15 mouse cellular contexts compared by ENCODE assay signal in genomic region chr16:36935814-36936213, GRCm38 (mm10). TPM values are rescaled to one million over a fixed set of nuclear protein-coding genes. Genes with fewer than 3 reads are reported as not detected.
DNase-seq lines count a peak whose midpoint lies in the region; ATAC-seq and TF ChIP-seq lines count a peak whose summit lies in the region.
"Had no signal": no experiment of that assay in that cellular context is flagged by ENCODE, and none has a peak within 500 bp of the region (broad histone marks: within the 10 kb centered on the region; RNA-seq: fewer than 3 reads in every experiment).

No protein-coding gene starts in this region.

- no peak for TF ChIP-seq EP300 in liver, postnatal 0 days (IDR thresholded peaks at IDR 0.05; ENCODE audit: low read depth)

- H3K4me3 ChIP-seq in heart, embryonic 15.5 days = no peak overlapping the region
- H3K4me3 ChIP-seq in heart, embryonic 12.5 days = no peak overlapping the region
- H3K4me3 ChIP-seq in bone marrow macrophage, adult 2 months (ENCODE audit: insufficient read depth, low read length) = peak overlapping the region; percentile 65
- peak overlapping the region; percentile 43 for H3K4me3 ChIP-seq in liver, postnatal 0 days (ENCODE audit: low read depth, low read length)
- H3K4me3 ChIP-seq: forebrain, embryonic 12.5 days; limb, embryonic 12.5 days had no signal

- ATAC-seq in heart, embryonic 15.5 days (replicated peaks; ENCODE audit: insufficient number of reproducible peaks, insufficient read depth, low FRiP score, low read depth) = no peak
- no peak for ATAC-seq in heart, embryonic 12.5 days (ENCODE audit: insufficient number of reproducible peaks, low FRiP score)
- no peak for ATAC-seq in liver, postnatal 0 days
- ATAC-seq: hindbrain, embryonic 16.5 days had no signal

- H3K4me2 ChIP-seq in heart, embryonic 15.5 days = peak overlapping the region; percentile 21; the same call in 1 of the 2 replicates
- H3K4me2 ChIP-seq in heart, embryonic 12.5 days = no peak overlapping the region
- H3K4me2 ChIP-seq in liver, postnatal 0 days (ENCODE audit: low read depth, low read length) = peak overlapping the region; percentile 62
- H3K4me2 ChIP-seq: forebrain, embryonic 12.5 days; limb, embryonic 12.5 days; midbrain, embryonic 11.5 days had no signal

- no peaks in the 10 kb centered on the region for H3K27me3 ChIP-seq in heart, embryonic 15.5 days
- no peaks in the 10 kb centered on the region for H3K27me3 ChIP-seq in heart, embryonic 12.5 days (replicated peaks)
- H3K27me3 ChIP-seq in liver, postnatal 0 days (ENCODE audit: insufficient read depth, low read length) = no peaks in the 10 kb centered on the region
- H3K27me3 ChIP-seq: forebrain, embryonic 12.5 days; limb, embryonic 12.5 days had no signal

- peak; percentile 82 for DNase-seq in A20 (ENCODE audit: low read depth, low spot score)
- no peak for DNase-seq in liver, postnatal 0 days
- no peak for DNase-seq in frontal cortex, postnatal 36 days (ENCODE audit: low spot score in 2 of 2)
- no peak for DNase-seq in embryo, embryonic 11 days
- DNase-seq in cerebellum, adult 8-10 months = no peak
- DNase-seq: cerebellum, adult 9-10 months; thymus, postnatal 25 days had no signal

- 76% methylated on average over 3 of the region's 3 CpGs for WGBS in heart, embryonic 15.5 days
- WGBS in heart, embryonic 12.5 days = 77% methylated on average over 3 of the region's 3 CpGs
- 47% methylated on average over 3 of the region's 3 CpGs for WGBS in liver, postnatal 0 days (ENCODE audit: insufficient replicate concordance)

- H3K36me3 ChIP-seq in heart, embryonic 15.5 days = peaks cover 20% of the 10 kb centered on the region; the same call in 1 of the 2 replicates
- peaks cover 25% of the 10 kb centered on the region for H3K36me3 ChIP-seq in heart, embryonic 12.5 days
- H3K36me3 ChIP-seq in liver, postnatal 0 days (replicated peaks; ENCODE audit: insufficient read depth, low read length) = peaks cover 21% of the 10 kb centered on the region

- H3K9ac ChIP-seq in heart, embryonic 15.5 days = no peak overlapping the region
- no peak overlapping the region for H3K9ac ChIP-seq in heart, embryonic 12.5 days
- H3K9ac ChIP-seq in liver, postnatal 0 days (replicated peaks) = peak overlapping the region; percentile 47
- H3K9ac ChIP-seq: forebrain, embryonic 12.5 days; limb, embryonic 12.5 days had no signal

- H3K4me1 ChIP-seq in heart, embryonic 15.5 days (replicated peaks) = peaks cover 12% of the 10 kb centered on the region
- peaks cover 12% of the 10 kb centered on the region; the same call in 1 of the 2 replicates for H3K4me1 ChIP-seq in heart, embryonic 12.5 days (replicated peaks)
- H3K4me1 ChIP-seq in bone marrow macrophage, adult 2 months (ENCODE audit: control insufficient read depth, insufficient read depth, low read length) = peaks cover 65% of the 10 kb centered on the region
- H3K4me1 ChIP-seq in liver, postnatal 0 days (ENCODE audit: insufficient read depth) = peaks cover 20% of the 10 kb centered on the region
- H3K4me1 ChIP-seq: forebrain, embryonic 12.5 days had no signal

- TF ChIP-seq POLR2A in bone marrow macrophage, adult 2 months (IDR thresholded peaks at IDR 0.05; ENCODE audit: borderline replicate concordance, low read depth, low read length) = no peak

- no peak for TF ChIP-seq CTCF in bone marrow macrophage, adult 2 months (IDR thresholded peaks at IDR 0.05; ENCODE audit: low read depth, low read length)
- no peak for TF ChIP-seq CTCF in liver, postnatal 0 days (IDR thresholded peaks at IDR 0.05; ENCODE audit: low read depth)

- H3K9me3 ChIP-seq in heart, embryonic 15.5 days (replicated peaks) = no peaks in the 10 kb centered on the region
- no peaks in the 10 kb centered on the region for H3K9me3 ChIP-seq in heart, embryonic 12.5 days (replicated peaks)
- H3K9me3 ChIP-seq in liver, postnatal 0 days (ENCODE audit: low read length) = no peaks in the 10 kb centered on the region
- H3K9me3 ChIP-seq: forebrain, embryonic 12.5 days; limb, embryonic 12.5 days had no signal

- no peak overlapping the region for H3K27ac ChIP-seq in heart, embryonic 15.5 days
- no peak overlapping the region for H3K27ac ChIP-seq in heart, embryonic 12.5 days (ENCODE audit: poor library complexity, severe bottlenecking)
- peak overlapping the region; percentile 85 for H3K27ac ChIP-seq in bone marrow macrophage, adult 2 months (ENCODE audit: insufficient read depth, low read depth, low read length)
- H3K27ac ChIP-seq in liver, postnatal 0 days (ENCODE audit: low read depth) = peak overlapping the region; percentile 92
- H3K27ac ChIP-seq: forebrain, embryonic 12.5 days; limb, embryonic 12.5 days had no signal

RNA-seq across cellular contexts. Expression of gene Hcls1, which starts 1.0 kb away (rescaled TPM):
- 4.7 and 12.7 TPM in 2 replicates for polyA plus RNA-seq in heart, embryonic 15.5 days (2015; fragmentation: Nextera tagmentation; extraction: Ambion mirVana)
- polyA plus RNA-seq in heart, embryonic 12.5 days (2016; fragmentation: Nextera tagmentation; extraction: Ambion mirVana) = 4.1 and 4.2 TPM in 2 replicates
- polyA plus RNA-seq in bone marrow macrophage, adult 2 months (2012; ENCODE audit: insufficient read depth, insufficient read length, missing spikeins) = 349 and 368 TPM in 2 replicates
- polyA plus RNA-seq in liver, postnatal 0 days (2015; fragmentation: Nextera tagmentation; extraction: Ambion mirVana) = 17.7 and 18.4 TPM in 2 replicates

RNA-seq across cellular contexts. Expression of gene Fbxo40, which starts 54.5 kb away (rescaled TPM):
- polyA plus RNA-seq in heart, embryonic 15.5 days (2015; fragmentation: Nextera tagmentation; extraction: Ambion mirVana) = 11.4 and 13.8 TPM in 2 replicates
- 10.1 and 10.4 TPM in 2 replicates for polyA plus RNA-seq in heart, embryonic 12.5 days (2016; fragmentation: Nextera tagmentation; extraction: Ambion mirVana)
- 0.19 TPM in 1 of 2 replicates, not detected in the other for polyA plus RNA-seq in bone marrow macrophage, adult 2 months (2012; ENCODE audit: insufficient read depth, insufficient read length, missing spikeins)
- 0.06 TPM in 1 of 2 replicates, not detected in the other for polyA plus RNA-seq in liver, postnatal 0 days (2015; fragmentation: Nextera tagmentation; extraction: Ambion mirVana)
- polyA plus RNA-seq: embryonic facial prominence, embryonic 11.5 days; forebrain, embryonic 12.5 days; midbrain, embryonic 11.5 days had no signal

Comparison
In these comparisons a context has a peak if more than half of its experiments do, and no peak if none do; other contexts are left out.
1. H3K27ac ChIP-seq: peak in bone marrow macrophage, adult 2 months (single experiment) and liver, postnatal 0 days (single experiment); none in heart, embryonic 15.5 days (single experiment) and heart, embryonic 12.5 days (single experiment).
2. H3K4me3 ChIP-seq: peak in bone marrow macrophage, adult 2 months (single experiment) and liver, postnatal 0 days (single experiment); none in heart, embryonic 15.5 days (single experiment) and heart, embryonic 12.5 days (single experiment).
3. RNA of gene Hcls1, which starts 1.0 kb away (polyA plus RNA-seq): 349 to 368 TPM in bone marrow macrophage, adult 2 months; 17.7 to 18.4 TPM in liver, postnatal 0 days, 4.7 to 12.7 TPM in heart, embryonic 15.5 days and 4.1 to 4.2 TPM in heart, embryonic 12.5 days; every median in the first group is over 10 times any median in the second.